Mouse (Mus musculus): ENCODE measurements around the gene Speer4b.
"Not testable (repeated sequence)": the region's sequence is repeated elsewhere in the genome, so short reads cannot be mapped to it uniquely, and the experiment has no call there.

Gene Speer4b

DNA sequence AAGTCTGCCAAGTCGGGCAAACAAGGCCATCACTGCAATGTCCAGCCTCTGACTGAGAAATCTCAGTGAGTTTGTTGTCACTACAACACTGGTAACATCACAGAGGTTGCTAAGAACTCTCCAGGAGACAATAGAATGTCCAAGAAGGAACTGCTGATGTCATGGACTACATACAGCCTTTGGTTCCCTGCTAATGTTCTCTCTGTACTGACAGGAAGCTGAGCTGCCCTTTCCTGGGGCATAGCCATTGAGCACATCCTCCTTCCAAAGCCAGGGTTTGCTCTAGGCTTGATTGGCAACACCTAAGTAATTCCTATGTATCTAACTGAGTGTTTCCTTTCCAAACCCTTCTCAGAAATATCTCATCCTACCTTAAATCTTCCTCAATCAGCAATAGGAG lies at the start of gene Speer4b:
Speer4b (minus strand) TSS at position 101 of the 400 bp plus-strand sequence.
- not testable (repeated sequence) for DNase-seq (ENCODE audit: low spot score)

GRCm38 (mm10) chr5:27549291-27549690 lies 48.1 kb upstream of the Speer4b start:
- no peak for DNase-seq (ENCODE audit: low spot score)

DNA sequence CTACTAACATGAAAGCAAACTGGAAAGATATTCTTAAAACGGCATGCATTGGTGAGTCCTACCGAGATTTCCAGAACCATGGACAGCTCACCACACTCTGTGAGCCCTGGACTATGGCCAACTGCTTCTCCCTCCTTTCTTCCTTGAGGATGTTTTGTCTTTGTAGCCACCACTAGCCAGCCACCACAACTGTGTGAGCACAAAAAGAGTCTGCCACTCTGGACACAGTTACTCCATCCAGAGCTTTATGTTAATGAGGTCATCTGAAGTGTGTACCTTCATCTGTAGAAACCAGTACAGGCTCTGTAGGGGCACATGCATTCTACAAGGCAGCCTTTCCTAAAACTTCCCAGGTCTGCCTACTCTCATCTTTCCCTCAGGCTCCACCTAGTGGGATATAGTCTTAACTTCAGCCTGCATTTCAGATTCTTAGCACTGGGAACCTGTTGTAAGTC lies 43.6 kb upstream of the Speer4b start:
- no peak for DNase-seq (ENCODE audit: low spot score)

GRCm38 (mm10) chr5:27526906-27527305 lies 25.7 kb upstream of the Speer4b start:
- DNase-seq (ENCODE audit: low spot score) = no peak

GRCm38 (mm10) chr5:27518716-27519115 lies 17.5 kb upstream of the Speer4b start:
- DNase-seq (ENCODE audit: low spot score) = no peak

DNA sequence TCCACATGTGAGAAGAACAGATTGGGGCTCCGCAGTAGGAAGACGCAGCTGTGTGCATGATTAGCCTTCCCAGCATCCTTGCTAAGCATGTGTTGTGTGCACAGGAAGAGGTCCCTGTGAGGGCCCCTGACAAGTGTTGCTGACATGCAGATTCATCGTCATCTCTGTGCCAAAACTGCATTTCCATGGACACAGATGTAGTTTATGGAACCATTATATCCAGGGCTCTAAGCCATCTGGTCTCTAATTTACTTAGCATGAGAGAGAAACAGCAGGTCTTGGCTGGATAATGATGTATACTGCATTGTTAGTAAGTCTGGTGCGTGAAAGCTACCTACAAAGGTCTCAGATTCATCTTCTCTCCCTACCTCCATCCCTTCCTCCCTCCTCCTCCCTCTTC lies 10.3 kb downstream of the Speer4b start:
- DNase-seq (ENCODE audit: low spot score) = no peak

DNA sequence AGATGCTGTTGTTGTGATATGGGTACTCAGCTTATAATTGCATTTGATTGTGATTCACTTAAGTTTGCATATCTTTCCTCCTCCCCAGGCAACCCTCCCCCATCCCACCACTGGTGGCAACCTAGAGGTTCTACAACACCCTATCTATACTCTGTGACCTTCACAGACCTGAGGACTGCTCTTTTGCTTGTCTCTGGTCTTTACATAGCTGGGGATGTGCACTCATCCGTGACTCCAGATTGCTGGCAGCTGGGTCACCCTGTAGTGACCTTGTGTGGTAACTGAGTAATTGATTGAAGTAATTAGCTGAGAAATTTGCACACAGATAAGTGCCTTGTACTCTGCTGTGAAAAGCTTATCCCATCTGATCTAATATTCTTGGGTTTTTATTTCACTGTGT lies 15.1 kb downstream of the Speer4b start:
- DNase-seq (ENCODE audit: low spot score) = no peak

- no peak for DNase-seq (ENCODE audit: low spot score)
These were observed 19.5 kb downstream of the Speer4b start for GRCm38 (mm10) chr5:27481706-27482105.

DNA sequence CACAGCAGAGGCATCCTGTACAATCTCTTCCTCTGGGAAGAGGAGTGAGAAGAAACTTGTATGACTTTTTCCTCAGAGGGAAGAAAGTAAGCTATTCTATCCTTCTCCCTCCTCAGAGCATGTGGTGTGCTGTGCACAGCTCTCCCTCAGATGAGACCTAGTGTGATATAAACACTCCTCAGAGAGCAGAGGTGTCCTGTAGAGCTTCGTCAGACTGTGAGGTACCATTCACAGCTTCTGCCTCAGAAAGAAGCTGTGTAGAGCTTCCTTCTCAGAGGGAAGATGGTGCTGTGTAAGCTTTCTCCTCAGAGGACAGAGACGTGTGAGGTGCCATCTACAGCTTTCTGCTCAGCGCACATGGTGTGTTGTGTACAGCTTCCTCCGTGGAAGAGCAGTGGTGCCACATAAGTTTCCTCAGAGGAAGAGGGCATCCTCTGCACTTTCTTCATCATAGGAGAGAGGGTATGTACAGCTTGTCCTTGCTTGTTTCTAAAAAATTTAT lies 26.2 kb downstream of the Speer4b start:
- DNase-seq (ENCODE audit: low spot score) = no peak

GRCm38 (mm10) chr5:27457686-27458085 lies 43.6 kb downstream of the Speer4b start:
- no peak for DNase-seq (ENCODE audit: low spot score)

GRCm38 (mm10) chr5:27456981-27457380 lies 44.3 kb downstream of the Speer4b start:
- DNase-seq (ENCODE audit: low spot score) = no peak

DNA sequence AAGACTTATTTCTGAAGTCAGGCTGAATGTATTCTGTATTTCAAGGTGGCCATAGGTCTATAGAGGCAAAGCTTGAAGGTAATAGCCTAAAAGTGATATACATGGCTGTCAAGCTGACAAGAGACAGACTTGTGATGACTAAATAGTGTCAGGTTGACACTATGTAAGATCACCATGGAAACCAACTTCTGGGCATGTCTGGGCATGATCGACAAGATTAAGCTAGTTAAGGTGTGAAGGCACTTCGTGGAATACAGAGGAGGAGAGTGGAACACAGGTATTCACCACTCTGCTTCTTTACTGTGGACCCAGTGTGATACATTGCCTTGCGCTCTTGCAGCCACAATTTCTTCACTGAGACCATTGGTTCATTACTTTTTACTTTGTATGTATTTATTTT lies 46.9 kb downstream of the Speer4b start:
- no peak for DNase-seq (ENCODE audit: low spot score)

DNA sequence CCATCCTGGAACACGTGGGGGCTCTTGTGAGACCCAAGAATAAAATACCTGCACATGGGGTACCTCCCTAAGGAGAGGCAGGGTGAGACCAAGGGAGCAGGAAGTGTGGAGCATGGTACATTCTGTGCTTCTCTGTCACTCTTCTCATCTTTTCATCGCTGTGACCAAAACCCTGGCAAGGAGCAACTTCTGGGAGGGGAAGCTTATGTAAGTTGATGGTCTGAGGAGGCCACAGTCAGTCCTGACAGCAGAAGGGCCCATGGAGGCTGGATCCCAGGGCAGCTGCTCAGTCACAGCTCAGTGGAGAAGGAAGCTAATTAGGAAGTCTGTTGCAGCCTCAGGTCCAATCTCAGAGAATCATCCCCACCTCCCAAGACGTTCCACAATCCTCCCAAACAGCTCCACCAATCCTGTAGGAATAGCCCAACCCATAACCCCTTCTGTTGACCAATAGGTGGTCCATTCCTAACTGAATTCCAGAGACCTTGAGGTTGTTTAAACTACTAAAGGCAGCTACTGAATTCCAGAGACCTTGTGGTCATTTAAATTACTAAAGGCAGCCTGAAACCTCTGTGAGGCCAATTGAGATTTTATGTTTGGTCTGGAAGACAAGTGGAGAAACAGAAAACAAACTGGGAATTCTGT lies 47.9 kb downstream of the Speer4b start:
- DNase-seq (ENCODE audit: low spot score) = no peak

All from urinary bladder, postnatal 10 days (tissue).